Mouse (Mus musculus) forebrain, embryonic 15.5 days (tissue): ENCODE results near the gene Grifin. TPM values are rescaled to one million over a fixed set of nuclear protein-coding genes. Genes with fewer than 3 reads are reported as not detected.
A peak's percentile ranks its signal among the peaks of the same experiment; 100 is the strongest.

ENCODE experiments used
- ATAC-seq: fragments of 200-750 bp; cut with Nextera tagmentation; replicated peaks from 2 replicates; pipeline ENCODE4 v1.8.0; 2017; ENCODE audit warnings: mild to moderate bottlenecking, moderate TSS enrichment, moderate library complexity
- H3K27ac ChIP-seq: fragments of 300-500 bp; sonication (generic); replicated peaks from 2 replicates; pipeline ENCODE4 v1.5.1; 2015; ENCODE audit warnings: mild to moderate bottlenecking, inconsistent platforms
- H3K27me3 ChIP-seq: fragments of 300-500 bp; sonication (generic); 2 replicates; pipeline ENCODE4 v1.6.1; 2015; ENCODE audit warnings: inconsistent platforms
- H3K36me3 ChIP-seq: fragments of 300-500 bp; sonication (generic); 2 replicates; pipeline ENCODE4 v1.6.1; 2015; ENCODE audit warnings: mild to moderate bottlenecking, inconsistent platforms
- H3K4me1 ChIP-seq: fragments of 300-500 bp; sonication (generic); 2 replicates; pipeline ENCODE4 v1.6.1; 2015; ENCODE audit warnings: inconsistent platforms
- H3K4me2 ChIP-seq: fragments of 300-500 bp; sonication (generic); replicated peaks from 2 replicates; pipeline ENCODE4 v1.6.1; 2015; ENCODE audit warnings: mild to moderate bottlenecking, inconsistent platforms
- H3K4me3 ChIP-seq: fragments of 300-500 bp; sonication (generic); 2 replicates; pipeline ENCODE4 v1.5.1; 2015; ENCODE audit warnings: mild to moderate bottlenecking, inconsistent platforms
- H3K9ac ChIP-seq: fragments of 300-500 bp; sonication (generic); replicated peaks from 2 replicates; pipeline ENCODE4 v1.6.1; 2015; ENCODE audit warnings: mild to moderate bottlenecking, inconsistent platforms
- H3K9me3 ChIP-seq: fragments of 300-500 bp; sonication (generic); 2 replicates; pipeline ENCODE4 v1.6.1; 2016; ENCODE audit warnings: inconsistent platforms
- WGBS: fragments of 180-500 bp; shearing (Covaris S2); methylation state at CpG from one replicate; pipeline ENCODE4 v1.1.7; 2015; ENCODE audit warnings: mixed read lengths; 5-methylcytosine and 5-hydroxymethylcytosine counted together
- polyA plus RNA-seq: library from polyadenylated mRNA; unstranded; fragments of >200 nt; fragmentation: Nextera tagmentation; extraction: Ambion mirVana; gene quantifications from 2 replicates; pipeline ENCODE4 v1.2.1, GENCODE M21; 2015

The Grifin gene
- polyA plus RNA-seq, 1 experiment from 2014 or later = not detected

- H3K27me3 ChIP-seq = no peaks in the 10 kb centered on the region
- no peaks in the 10 kb centered on the region for H3K9me3 ChIP-seq
- WGBS = 45% methylated on average over 11 of the region's 11 CpGs
- H3K4me2 ChIP-seq = no peak overlapping the region
- no peak for ATAC-seq
- no peak overlapping the region for H3K9ac ChIP-seq
- no peak overlapping the region for H3K27ac ChIP-seq
- no peak overlapping the region for H3K4me3 ChIP-seq
- H3K36me3 ChIP-seq = no peaks in the 10 kb centered on the region
- H3K4me1 ChIP-seq = peaks cover 6% of the 10 kb centered on the region; the same call in 1 of the 2 replicates
These were observed 2.5 kb upstream of the Grifin start for GRCm38 (mm10) chr5:140567321-140567720.

DNA sequence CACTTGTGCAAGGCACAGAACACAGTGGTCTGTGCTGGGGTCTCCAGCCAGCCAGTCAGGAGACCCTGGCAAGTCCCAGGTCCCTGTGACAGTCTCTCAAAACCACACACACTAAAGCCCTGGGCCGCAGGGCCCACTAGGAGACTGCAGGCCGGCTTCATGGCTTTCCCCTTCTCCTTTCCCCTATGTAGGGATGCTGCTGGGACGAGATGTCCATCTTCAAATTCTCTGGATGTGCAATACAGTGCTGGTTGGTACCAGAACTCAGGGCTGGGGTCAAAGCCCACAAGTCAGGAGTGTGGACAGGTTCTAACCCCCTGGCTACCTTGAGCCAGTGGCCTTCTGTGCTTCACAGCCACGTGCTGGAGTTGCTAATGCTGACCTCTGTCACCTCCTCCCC is 1.4 kb upstream of the Grifin start:
- Histone ChIP-seq H3K36me3 (no peaks in the 10 kb centered on the region), H3K9ac (no peak overlapping the region), H3K9me3 (no peaks in the 10 kb centered on the region), H3K27ac (no peak overlapping the region), H3K4me2 (no peak overlapping the region), H3K4me1 (peaks cover 6% of the 10 kb centered on the region; the same call in 1 of the 2 replicates), H3K4me3 (no peak overlapping the region), H3K27me3 (no peaks in the 10 kb centered on the region)
- 83% methylated on average over 4 of the region's 4 CpGs for WGBS
- ATAC-seq = no peak

- ATAC-seq = 0 out of 2 replicates have a peak, but pooled peaks have one; percentile 21
These were observed 985 bp upstream of the Grifin start for GRCm38 (mm10) chr5:140565856-140566255.

DNA sequence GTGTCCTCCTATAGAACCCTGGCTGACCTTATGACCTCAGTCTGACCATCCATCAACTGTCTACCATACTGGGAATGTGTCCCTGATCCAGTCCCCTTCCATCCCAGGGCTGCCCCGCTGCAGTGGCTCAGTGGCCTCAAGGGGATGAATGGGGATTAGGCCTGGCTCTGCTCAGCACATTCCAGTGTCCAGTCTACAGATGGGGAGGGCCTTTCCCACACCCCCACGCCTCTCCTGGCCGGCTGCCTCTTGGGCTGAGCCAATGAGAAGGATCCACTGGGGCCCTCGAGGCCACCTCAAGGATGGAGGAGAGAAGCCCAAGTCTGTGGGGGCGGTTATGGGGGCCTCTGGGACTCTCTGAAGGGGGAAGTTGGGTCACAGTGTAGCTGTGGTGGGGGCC is 580 bp upstream of the Grifin start:
- Histone ChIP-seq H3K36me3 (no peaks in the 10 kb centered on the region), H3K9ac (no peak overlapping the region), H3K27ac (0 out of 2 replicates have a peak overlapping the region, but pooled peaks have one; percentile 8), H3K27me3 (no peaks in the 10 kb centered on the region), H3K4me3 (no peak overlapping the region), H3K4me2 (no peak overlapping the region), H3K4me1 (peaks cover 6% of the 10 kb centered on the region; the same call in 1 of the 2 replicates), H3K9me3 (no peaks in the 10 kb centered on the region)
- WGBS = 20% methylated on average over 5 of the region's 5 CpGs
- ATAC-seq = peak; percentile 56; the same call in 1 of the 2 replicates

More at GRCm38 (mm10) chr5:140565856-140566255, 985 bp upstream of the Grifin start:
- Histone ChIP-seq H3K9ac (no peak overlapping the region), H3K36me3 (no peaks in the 10 kb centered on the region), H3K4me2 (no peak overlapping the region), H3K4me1 (peaks cover 6% of the 10 kb centered on the region; the same call in 1 of the 2 replicates), H3K27ac (0 out of 2 replicates have a peak overlapping the region, but pooled peaks have one; percentile 8), H3K9me3 (no peaks in the 10 kb centered on the region), H3K27me3 (no peaks in the 10 kb centered on the region), H3K4me3 (no peak overlapping the region)
- WGBS = 49% methylated on average over 6 of the region's 6 CpGs

- ATAC-seq = no peak
- WGBS = 88% methylated on average over 9 of the region's 9 CpGs
These were observed 2.3 kb downstream of the Grifin start for GRCm38 (mm10) chr5:140562601-140563000.

DNA sequence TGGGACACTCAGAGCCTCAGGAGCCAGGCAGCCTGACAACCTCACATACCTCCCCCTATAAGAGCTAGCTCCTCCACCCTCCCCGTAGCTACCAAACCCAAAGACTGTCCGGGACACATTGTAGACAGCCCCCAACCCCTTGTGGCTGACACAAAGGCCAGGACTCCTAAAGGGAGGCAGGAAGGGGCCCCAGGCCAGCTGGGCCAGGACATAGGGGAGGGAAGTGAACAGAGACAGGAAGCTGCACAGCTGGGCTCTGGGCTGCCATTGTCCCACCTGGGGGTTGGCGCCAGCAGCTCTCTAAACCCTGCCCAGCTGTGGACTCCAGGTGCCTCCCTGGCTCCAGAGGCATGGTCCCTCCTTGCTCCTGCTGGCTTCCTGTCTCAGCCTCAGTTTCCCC is 8.0 kb downstream of the Grifin start:
- no peaks in the 10 kb centered on the region for H3K4me1 ChIP-seq
- H3K27ac ChIP-seq = no peak overlapping the region
- H3K36me3 ChIP-seq = no peaks in the 10 kb centered on the region
- no peaks in the 10 kb centered on the region for H3K9me3 ChIP-seq
- no peaks in the 10 kb centered on the region for H3K27me3 ChIP-seq
- WGBS = 64% methylated on average over 3 of the region's 3 CpGs
- ATAC-seq = no peak
- H3K4me2 ChIP-seq = no peak overlapping the region
- H3K9ac ChIP-seq = no peak overlapping the region
- H3K4me3 ChIP-seq = no peak overlapping the region

More at GRCm38 (mm10) chr5:140562601-140563000, 2.3 kb downstream of the Grifin start:
- H3K4me2 ChIP-seq = no peak overlapping the region
- no peaks in the 10 kb centered on the region for H3K27me3 ChIP-seq
- no peaks in the 10 kb centered on the region for H3K9me3 ChIP-seq
- no peak overlapping the region for H3K27ac ChIP-seq
- H3K4me3 ChIP-seq = no peak overlapping the region
- H3K9ac ChIP-seq = no peak overlapping the region
- no peaks in the 10 kb centered on the region for H3K36me3 ChIP-seq
- H3K4me1 ChIP-seq = peaks cover 5% of the 10 kb centered on the region; the same call in 1 of the 2 replicates

- Histone ChIP-seq H3K27ac (no peak overlapping the region), H3K9ac (no peak overlapping the region), H3K36me3 (no peaks in the 10 kb centered on the region), H3K4me1 (peaks cover 10% of the 10 kb centered on the region), H3K4me3 (no peak overlapping the region), H3K9me3 (no peaks in the 10 kb centered on the region), H3K27me3 (no peaks in the 10 kb centered on the region), H3K4me2 (no peak overlapping the region)
- ATAC-seq = no peak
- 94% methylated on average over 7 of the region's 7 CpGs for WGBS
These were observed 11.2 kb downstream of the Grifin start for GRCm38 (mm10) chr5:140553719-140554118.

GRCm38 (mm10) chr5:140549306-140550047 is 15.4 kb downstream of the Grifin start:
- Histone ChIP-seq H3K4me3 (0 out of 2 replicates have a peak overlapping the region, but pooled peaks have one; percentile 5), H3K9me3 (no peaks in the 10 kb centered on the region), H3K27ac (peak overlapping the region; percentile 75), H3K36me3 (no peaks in the 10 kb centered on the region), H3K4me2 (peak overlapping the region; percentile 18; the same call in 1 of the 2 replicates), H3K4me1 (peaks cover 10% of the 10 kb centered on the region), H3K9ac (peak overlapping the region; percentile 17; the same call in 1 of the 2 replicates), H3K27me3 (no peaks in the 10 kb centered on the region)
- peak; percentile 89 for ATAC-seq
- 6% methylated on average over 17 of the region's 17 CpGs for WGBS

GRCm38 (mm10) chr5:140546332-140546731 is 18.5 kb downstream of the Grifin start:
- H3K27ac ChIP-seq = no peak overlapping the region
- no peaks in the 10 kb centered on the region for H3K36me3 ChIP-seq
- no peak overlapping the region for H3K4me2 ChIP-seq
- no peaks in the 10 kb centered on the region for H3K27me3 ChIP-seq
- no peak overlapping the region for H3K9ac ChIP-seq
- H3K4me3 ChIP-seq = no peak overlapping the region
- WGBS = 86% methylated on average over 19 of the region's 19 CpGs
- peaks cover 22% of the 10 kb centered on the region for H3K4me1 ChIP-seq
- ATAC-seq = no peak
- no peaks in the 10 kb centered on the region for H3K9me3 ChIP-seq

DNA sequence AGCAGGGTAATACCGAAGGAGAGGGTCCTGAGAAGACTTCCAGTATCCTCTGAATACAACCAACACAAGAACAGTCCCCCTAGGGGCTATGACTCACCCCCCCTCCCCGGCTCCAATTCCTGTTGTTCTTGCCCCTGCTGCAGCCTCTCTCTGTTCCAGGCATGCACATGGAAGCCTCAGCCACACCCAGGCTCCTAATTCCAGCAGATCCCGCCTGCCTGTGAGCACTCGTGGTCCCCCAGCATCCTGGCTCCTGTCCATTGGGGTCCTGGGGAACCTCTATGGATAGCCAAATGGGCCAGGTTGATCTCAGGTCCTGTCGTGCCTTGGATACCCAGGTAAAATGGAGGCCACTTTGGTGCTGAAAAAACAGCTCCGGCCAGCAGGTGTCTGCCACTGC is 19.2 kb downstream of the Grifin start:
- Histone ChIP-seq H3K4me1 (peaks cover 22% of the 10 kb centered on the region), H3K4me2 (no peak overlapping the region), H3K9me3 (no peaks in the 10 kb centered on the region), H3K27ac (no peak overlapping the region), H3K9ac (no peak overlapping the region), H3K36me3 (no peaks in the 10 kb centered on the region), H3K4me3 (no peak overlapping the region), H3K27me3 (no peaks in the 10 kb centered on the region)
- ATAC-seq = no peak
- 66% methylated on average over 6 of the region's 6 CpGs for WGBS

- H3K4me3 ChIP-seq = no peak overlapping the region
- no peaks in the 10 kb centered on the region for H3K9me3 ChIP-seq
- peak; percentile 80 for ATAC-seq
- WGBS = 32% methylated on average over 9 of the region's 9 CpGs
- H3K4me2 ChIP-seq = no peak overlapping the region
- peaks cover 12% of the 10 kb centered on the region for H3K4me1 ChIP-seq
- no peaks in the 10 kb centered on the region for H3K36me3 ChIP-seq
- H3K27me3 ChIP-seq = no peaks in the 10 kb centered on the region
- H3K9ac ChIP-seq = no peak overlapping the region
- peak overlapping the region; percentile 70 for H3K27ac ChIP-seq
These were observed 21.9 kb downstream of the Grifin start for GRCm38 (mm10) chr5:140542811-140543575.

GRCm38 (mm10) chr5:140540106-140540505 is 24.8 kb downstream of the Grifin start:
- Histone ChIP-seq H3K27me3 (no peaks in the 10 kb centered on the region), H3K36me3 (no peaks in the 10 kb centered on the region), H3K27ac (no peak overlapping the region), H3K4me1 (peaks cover 18% of the 10 kb centered on the region), H3K4me3 (no peak overlapping the region), H3K9me3 (no peaks in the 10 kb centered on the region), H3K4me2 (no peak overlapping the region), H3K9ac (no peak overlapping the region)
- peak; percentile 23 for ATAC-seq
- WGBS = 10% methylated on average over 8 of the region's 8 CpGs
